20 mouse cellular contexts compared by ENCODE assay signal in genomic region chr3:21813401-21813800, GRCm38 (mm10).
DNase-seq lines count a peak whose midpoint lies in the region; ATAC-seq and TF ChIP-seq lines count a peak whose summit lies in the region.
"Had no signal": no experiment of that assay in that cellular context is flagged by ENCODE, and none has a peak within 500 bp of the region (broad histone marks: within the 10 kb centered on the region; RNA-seq: fewer than 3 reads in every experiment).

No protein-coding gene starts in this region.

- 21% methylated on average over 1 of the region's 1 CpGs for WGBS in lung, embryonic 16.5 days

- no peaks in the 10 kb centered on the region for H3K36me3 ChIP-seq in lung, embryonic 16.5 days (ENCODE audit: control insufficient read depth, insufficient read depth, low read length)
- H3K36me3 ChIP-seq: embryonic facial prominence, embryonic 10.5 days; forebrain, embryonic 10.5 days; heart, embryonic 12.5 days; hindbrain, embryonic 10.5 days had no signal

- DNase-seq in lung, postnatal 4 days = no peak
- peak; percentile 20 for DNase-seq in CD4-positive, CD25-positive, alpha-beta regulatory T cell, adult 2 months (ENCODE audit: low read depth, low spot score)
- peak; percentile 10 for DNase-seq in naive thymus-derived CD4-positive, alpha-beta T cell, adult 2 months (ENCODE audit: low read depth)
- DNase-seq in gastrocnemius, adult 2 months = no peak
- no peak for DNase-seq in layer of hippocampus, adult 11-12 months (ENCODE audit: low spot score)
- DNase-seq: adrenal gland, adult 2 months; adrenal gland, postnatal 36 days; cerebellum, adult 2 months; cerebellum, postnatal 10 days; gastrocnemius, postnatal 14 days had no signal

- no peaks in the 10 kb centered on the region for H3K9me3 ChIP-seq in lung, embryonic 16.5 days (ENCODE audit: control insufficient read depth, low read length)
- H3K9me3 ChIP-seq: embryonic facial prominence, embryonic 10.5 days; forebrain, embryonic 10.5 days; heart, embryonic 12.5 days; hindbrain, embryonic 10.5 days had no signal

- H3K4me1 ChIP-seq in lung, embryonic 16.5 days (replicated peaks; ENCODE audit: control insufficient read depth, insufficient read depth, low read length) = peaks cover 3% of the 10 kb centered on the region; the same call in 1 of the 2 replicates

- intact Hi-C loops in gastrocnemius, adult 2 months (cut with DNase I) = no loop called here

- no peak for TF ChIP-seq CTCF in gastrocnemius, adult 2 months (IDR thresholded peaks at IDR 0.05)

- 0 out of 2 replicates have a peak, but pooled peaks have one; percentile 43 for ATAC-seq in lung, embryonic 16.5 days (ENCODE audit: low read depth)
- ATAC-seq in activated CD4-positive, CD25-positive, alpha-beta regulatory T cell, adult 4 months = peak; percentile 28
- ATAC-seq: forebrain, embryonic 14.5 days; Patski had no signal

- H3K27ac ChIP-seq in lung, embryonic 16.5 days (ENCODE audit: low read length) = no peak overlapping the region
- no peak overlapping the region for H3K27ac ChIP-seq in gastrocnemius, adult 2 months
- H3K27ac ChIP-seq: embryonic facial prominence, embryonic 10.5 days; forebrain, embryonic 10.5 days; hindbrain, embryonic 10.5 days; hindbrain, embryonic 14.5 days had no signal

- no peak overlapping the region for H3K4me3 ChIP-seq in lung, embryonic 16.5 days (ENCODE audit: low read length)
- no peak overlapping the region for H3K4me3 ChIP-seq in gastrocnemius, adult 2 months
- H3K4me3 ChIP-seq: embryonic facial prominence, embryonic 10.5 days; erythroblast, embryonic 14.5 days; forebrain, embryonic 10.5 days; heart, embryonic 12.5 days; hindbrain, embryonic 10.5 days had no signal

- H3K27me3 ChIP-seq in lung, embryonic 16.5 days (ENCODE audit: control insufficient read depth, insufficient read depth, low read depth, low read length) = no peaks in the 10 kb centered on the region
- H3K27me3 ChIP-seq: heart, embryonic 12.5 days; Patski had no signal

- H3K4me2 ChIP-seq in lung, embryonic 16.5 days (ENCODE audit: low read depth, low read length) = no peak overlapping the region
- H3K4me2 ChIP-seq: heart, embryonic 12.5 days; hindbrain, embryonic 14.5 days had no signal

- H3K9ac ChIP-seq in lung, embryonic 16.5 days (ENCODE audit: low read length) = no peak overlapping the region
- H3K9ac ChIP-seq: heart, embryonic 12.5 days; hindbrain, embryonic 14.5 days had no signal

Comparison
In these comparisons a context has a peak if more than half of its experiments do, and no peak if none do; other contexts are left out.
1. DNase-seq: peak in CD4-positive, CD25-positive, alpha-beta regulatory T cell, adult 2 months (single experiment) and naive thymus-derived CD4-positive, alpha-beta T cell, adult 2 months (single experiment); none in lung, postnatal 4 days (0 of 2), gastrocnemius, adult 2 months (single experiment) and layer of hippocampus, adult 11-12 months (single experiment).